Mouse (Mus musculus) common myeloid progenitor, adult 5-6 weeks (primary cell): Measurements from ENCODE around the gene Hapln2. TPM values are rescaled to one million over a fixed set of nuclear protein-coding genes. Genes with fewer than 3 reads are reported as not detected.

ENCODE experiments used
- ATAC-seq: replicated peaks from 2 replicates; pipeline ENCODE4 v1.8.0; 2016; ENCODE audit warnings: low read depth, mild to moderate bottlenecking, moderate TSS enrichment, inconsistent platforms; ENCODE audit not compliant: poor library complexity, severe bottlenecking
- total RNA-seq: library from RNA; stranded (forward); fragments of 200-1000, 187-1606 nt; gene quantifications from 2 replicates; pipeline ENCODE4 v1.2.3, GENCODE M21; 2017

The Hapln2 gene
- not detected in 2 replicates for total RNA-seq

DNA sequence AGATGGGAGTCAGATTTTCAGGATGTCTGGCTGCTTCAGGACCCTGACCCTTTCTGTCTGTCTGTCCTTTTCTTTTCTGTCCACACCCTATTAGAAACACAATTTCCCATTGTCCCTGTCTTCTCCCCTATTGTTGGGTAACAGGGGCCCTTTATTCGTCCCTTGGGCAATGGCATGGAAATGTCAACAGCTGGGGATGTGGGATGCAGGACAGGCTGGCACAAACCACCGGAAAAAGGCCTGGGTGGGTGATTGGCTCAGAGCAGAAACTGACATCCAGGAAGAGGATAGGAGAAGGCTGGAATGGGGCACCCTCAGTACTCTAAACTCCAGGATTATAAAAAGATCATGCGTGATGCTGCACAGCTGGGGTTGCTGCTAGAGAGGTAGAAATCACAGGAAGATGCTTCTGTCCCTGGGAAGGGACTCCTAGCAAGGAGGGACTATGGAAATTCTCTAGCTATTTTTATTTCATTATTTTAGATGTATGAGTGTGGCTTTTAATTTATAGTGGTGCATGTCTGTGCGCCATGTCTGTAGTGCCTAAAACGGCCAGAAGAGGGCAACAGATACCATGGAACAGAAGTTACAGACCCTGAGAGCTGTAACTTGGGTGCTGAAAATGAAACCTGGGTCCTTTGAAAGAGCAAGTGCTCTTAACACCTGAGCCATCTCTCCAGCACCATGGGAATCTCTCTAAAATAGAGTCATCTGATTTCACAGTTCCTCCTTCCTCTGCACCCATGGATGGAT lies at the start of gene Hapln2:
TSS of gene Hapln2 (minus strand) at position 150 of the 753 bp plus-strand sequence.
- no peak for ATAC-seq

DNA sequence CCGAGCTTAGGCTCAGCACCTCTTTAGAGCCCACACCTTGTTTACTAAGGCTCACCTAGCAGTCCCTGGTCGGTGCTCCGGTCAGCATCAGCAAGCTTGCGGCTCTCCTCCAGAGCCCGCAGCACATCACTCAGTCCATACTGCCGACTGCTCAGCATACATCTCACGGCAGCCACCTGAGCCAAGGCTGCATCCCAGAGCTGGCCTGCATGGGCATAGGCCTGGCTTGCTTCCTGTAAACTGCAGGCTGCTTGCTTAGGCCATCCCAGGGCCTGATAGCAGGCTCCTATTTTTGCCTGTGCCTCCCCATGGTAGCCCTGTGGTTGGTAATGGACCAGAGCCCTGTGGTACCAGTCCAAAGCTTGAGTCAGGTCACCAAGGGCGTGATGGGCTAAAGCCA lies 47.4 kb upstream of the Hapln2 start:
- ATAC-seq, result no peak

DNA sequence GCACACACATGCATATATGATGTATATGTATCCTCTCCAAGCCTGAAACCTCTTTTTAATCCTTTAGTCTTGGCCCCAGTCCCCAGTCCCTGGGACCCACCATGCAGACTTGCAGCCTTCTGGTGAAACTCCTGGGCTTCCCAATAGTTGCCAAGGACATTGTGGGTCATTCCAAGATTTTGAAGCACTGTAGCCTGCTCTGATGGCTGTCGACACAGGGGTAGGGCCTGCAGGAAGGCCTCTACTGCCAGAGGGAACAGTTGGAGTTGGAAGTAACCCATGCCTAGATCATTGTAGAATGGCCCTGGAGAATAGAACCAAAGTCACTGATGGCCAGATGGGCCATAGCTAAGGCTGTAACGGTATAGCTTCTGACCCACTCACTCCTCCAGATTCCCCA lies 47.0 kb upstream of the Hapln2 start:
- no peak for ATAC-seq

DNA sequence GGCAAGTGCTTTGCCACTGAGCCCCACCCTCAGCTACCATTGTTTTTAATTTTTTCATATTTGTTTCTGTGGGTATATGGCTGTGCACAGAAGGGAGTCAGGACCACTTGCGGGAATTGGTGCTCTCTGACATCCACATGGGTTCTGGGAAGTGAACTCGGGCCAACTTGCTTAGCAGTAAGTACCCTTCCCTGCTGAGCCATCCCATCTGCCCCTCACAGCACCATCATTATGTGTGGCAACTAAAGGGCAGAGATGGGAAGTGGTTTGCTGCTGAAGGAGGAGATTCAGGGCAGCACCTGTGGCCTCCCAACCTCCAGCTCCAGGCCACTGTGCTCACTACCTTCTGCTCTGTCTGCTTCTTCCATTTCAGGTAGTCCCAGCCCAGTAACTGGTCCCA lies 46.2 kb upstream of the Hapln2 start:
- ATAC-seq, result no peak

DNA sequence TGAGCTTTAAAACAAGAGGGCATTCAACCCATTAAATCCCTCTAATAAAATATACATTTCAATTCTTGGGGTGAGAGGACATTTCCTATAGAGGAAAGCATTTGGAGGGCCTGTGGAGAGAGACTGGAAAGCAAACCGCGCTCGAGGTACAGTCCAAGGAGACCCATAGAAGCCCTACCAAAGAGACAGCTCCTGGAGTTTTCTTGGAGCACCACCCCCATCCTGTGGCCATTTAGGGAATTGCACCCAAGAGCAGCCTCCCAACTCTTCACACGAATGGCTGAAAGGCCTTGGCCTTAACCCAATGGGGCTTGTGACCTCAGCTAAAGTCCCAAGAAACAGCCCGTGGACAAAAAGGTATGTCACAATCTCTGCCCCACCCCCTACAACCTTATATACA lies 44.4 kb upstream of the Hapln2 start:
- peak; percentile 91 for ATAC-seq

DNA sequence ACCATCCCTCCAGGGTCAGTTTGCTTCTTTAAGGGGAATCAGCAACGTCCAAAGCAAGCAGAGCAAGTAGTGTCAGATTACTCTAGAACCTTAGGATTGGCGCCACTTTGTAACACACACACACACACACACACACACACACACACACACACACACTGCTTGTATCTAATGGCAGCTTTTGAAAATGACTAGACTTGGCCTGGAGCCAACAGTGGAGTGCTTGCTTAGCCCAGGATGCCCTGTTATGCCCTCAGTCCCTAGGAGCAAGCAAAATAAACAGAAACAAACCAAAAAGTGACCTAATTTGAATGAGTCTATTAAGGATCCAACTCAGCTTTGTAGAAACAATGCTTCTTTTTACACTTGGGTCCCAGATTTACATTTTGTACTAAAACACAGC lies 41.0 kb upstream of the Hapln2 start:
- no peak for ATAC-seq

DNA sequence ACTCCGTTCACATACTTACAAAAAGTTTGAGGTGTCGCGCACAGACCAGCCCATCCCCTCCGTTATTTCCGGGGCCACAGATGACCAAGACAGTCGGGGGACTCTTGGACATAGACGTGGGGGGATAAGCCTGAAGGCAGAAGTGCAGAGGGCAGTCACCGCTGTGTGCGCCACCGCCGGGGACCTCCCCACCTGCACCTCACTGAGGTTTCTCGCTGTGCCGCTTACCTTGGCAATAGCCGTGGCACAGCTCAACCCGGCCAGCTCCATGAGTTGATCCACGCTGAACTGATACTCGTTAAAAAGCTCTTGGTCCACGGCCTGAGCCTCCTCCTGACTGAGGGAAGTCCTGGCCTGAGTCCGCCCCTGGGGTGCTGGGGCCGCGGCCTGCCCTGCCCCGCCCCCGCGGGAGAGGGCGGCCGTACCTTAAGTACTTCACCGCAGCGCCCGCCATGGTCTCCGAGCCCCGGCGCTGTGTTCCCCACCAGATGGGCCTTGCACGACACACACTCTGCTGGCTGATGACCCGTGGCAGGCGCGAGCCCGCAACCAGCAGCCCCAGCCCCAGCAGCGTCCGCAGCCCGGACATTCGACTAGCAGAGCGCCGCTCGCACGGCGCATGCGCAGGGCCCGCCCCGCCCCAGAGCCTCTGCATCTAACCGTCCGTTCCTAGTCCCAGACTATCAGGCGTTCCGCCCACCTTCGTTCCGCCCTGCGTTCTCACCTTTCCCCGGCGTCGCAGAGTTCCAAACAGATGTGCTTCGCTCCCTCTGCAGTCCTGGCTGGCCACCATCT lies 30.7 kb upstream of the Hapln2 start, which contains the start of gene Naxe:
TSS of gene Naxe (minus strand) at position 594 of the 795 bp plus-strand sequence.
- peak; percentile 90 for ATAC-seq

DNA sequence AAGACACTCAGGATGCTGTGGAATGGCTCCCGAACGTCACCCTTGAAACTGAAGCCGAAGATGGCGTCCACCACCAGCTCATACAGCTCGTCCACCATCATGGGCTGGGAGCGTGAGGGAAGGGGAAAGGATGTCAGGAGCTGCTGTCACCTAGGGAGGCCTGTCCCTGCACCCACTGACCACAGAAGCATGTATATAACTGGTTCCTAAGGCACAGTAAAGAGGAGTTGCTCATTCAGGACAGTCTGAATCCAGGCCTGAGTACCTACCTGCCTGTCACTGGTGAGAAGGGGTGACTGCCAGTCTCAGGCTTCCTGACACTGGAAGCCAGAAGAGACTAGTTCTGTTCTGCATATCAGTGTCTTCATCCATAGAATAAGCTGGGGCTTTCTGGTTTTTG lies 29.6 kb upstream of the Hapln2 start:
- ATAC-seq, result no peak

DNA sequence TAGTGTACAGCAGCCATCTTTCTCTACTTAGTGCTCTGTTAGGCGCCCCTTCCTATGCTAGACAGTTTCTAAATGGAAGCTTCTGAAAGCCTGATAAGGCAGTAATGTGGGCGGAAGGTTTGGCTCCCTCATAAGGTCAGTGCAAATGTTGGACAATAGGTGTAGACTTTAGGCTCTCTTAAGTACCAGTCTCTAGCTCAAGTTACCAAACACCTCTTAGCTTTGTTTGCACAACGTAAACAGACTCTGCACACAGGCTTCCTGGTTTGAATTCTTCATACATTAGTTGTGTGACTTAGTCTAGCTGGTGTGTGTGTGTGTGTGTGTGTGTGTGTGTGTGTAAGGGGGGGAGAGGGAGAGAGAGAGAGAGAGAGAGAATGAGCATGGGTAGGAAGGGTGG lies 22.1 kb upstream of the Hapln2 start:
- ATAC-seq, result no peak

DNA sequence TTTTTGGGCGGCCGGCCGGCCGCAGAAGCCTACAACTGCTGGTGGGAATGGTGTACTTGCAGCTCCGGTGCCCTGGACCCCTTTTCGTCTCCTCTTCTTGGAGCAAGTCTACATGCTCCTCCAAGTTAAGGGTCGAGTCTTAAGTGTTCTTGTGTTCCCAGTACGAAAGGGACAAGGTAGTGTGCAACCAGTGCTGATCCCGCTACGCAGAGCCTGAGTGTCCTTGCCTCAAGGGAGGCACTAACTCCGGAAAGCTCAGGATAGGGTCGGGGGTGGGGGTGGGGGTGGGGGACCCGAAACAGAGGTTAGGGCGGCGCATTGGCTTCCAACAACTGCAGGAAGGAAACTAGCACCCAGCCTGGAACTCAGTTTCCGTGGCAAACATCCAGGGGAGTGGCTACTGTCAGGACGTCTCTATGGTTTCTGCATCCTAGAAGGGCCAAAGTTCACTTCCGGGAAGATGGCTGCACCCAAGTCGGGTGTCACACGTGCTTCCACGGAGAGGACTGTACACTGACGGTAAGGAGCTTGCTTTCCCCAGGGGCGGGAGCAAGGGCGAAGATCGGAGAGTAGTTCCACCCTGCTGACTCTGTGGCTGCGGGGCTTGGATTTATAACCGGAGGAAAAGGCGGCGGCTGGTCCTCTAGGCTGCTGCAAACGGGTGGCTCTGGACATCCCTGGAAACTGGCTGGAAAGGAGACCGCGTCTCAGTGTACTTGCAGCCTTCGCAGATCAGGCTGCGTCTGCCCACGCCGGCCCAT lies 15.5 kb upstream of the Hapln2 start, which contains the start of gene Gpatch4:
TSS of gene Gpatch4 (plus strand) at position 448 of the 761 bp plus-strand sequence.
- ATAC-seq, result peak; percentile 100

DNA sequence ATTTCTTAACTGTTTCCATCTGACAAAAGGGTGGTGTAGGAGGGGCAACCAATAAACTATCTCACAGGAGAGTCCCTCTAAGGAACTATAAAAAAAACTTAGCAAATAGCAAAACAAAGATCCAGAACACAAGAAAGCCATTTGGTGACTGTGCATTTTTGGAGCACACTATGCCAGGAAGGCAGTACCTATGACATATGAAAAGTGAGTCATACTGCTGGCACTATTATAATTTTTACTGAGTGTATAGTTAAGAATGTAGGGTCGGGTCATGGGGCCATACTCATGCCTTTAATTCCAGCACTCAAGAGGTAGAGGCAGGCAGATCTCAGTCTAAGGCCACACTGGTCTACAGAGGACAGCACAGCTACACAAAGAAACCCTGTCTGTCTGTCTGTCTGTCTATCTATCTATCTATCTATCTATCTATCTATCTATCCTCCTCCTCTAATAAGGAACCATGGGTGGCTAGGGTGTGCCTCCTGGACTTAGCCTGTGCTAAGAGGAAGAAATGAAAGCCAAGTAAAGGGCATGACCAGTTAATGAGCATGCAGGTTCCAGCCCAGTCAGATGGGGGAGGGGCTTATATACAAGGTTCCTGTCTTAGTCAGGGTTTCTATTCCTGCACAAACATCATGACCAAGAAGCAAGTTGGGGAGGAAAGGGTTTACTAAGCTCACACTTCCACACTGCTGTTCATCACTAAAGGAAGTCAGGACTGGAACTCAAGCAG lies 8.3 kb upstream of the Hapln2 start:
- ATAC-seq, result no peak

DNA sequence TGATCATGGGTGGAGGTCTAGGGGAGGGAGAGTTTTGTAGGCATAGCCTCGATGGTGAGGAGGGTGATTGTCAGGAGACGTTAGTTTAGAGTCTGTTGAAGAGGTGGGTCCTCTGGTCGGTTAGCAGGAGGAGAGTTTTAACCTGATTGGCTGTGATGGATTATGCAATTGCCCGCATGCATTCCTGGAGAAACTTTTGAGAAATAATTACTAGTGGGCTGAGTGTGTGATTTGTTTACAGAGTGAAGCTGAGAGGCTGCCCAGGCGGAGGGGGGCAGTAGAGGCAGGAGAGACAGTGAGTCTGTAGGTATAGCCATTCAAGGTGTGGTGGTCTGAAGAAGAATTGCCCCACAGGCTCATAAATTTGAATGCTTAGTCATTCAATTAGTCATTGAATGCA lies 6.1 kb upstream of the Hapln2 start:
- no peak for ATAC-seq

DNA sequence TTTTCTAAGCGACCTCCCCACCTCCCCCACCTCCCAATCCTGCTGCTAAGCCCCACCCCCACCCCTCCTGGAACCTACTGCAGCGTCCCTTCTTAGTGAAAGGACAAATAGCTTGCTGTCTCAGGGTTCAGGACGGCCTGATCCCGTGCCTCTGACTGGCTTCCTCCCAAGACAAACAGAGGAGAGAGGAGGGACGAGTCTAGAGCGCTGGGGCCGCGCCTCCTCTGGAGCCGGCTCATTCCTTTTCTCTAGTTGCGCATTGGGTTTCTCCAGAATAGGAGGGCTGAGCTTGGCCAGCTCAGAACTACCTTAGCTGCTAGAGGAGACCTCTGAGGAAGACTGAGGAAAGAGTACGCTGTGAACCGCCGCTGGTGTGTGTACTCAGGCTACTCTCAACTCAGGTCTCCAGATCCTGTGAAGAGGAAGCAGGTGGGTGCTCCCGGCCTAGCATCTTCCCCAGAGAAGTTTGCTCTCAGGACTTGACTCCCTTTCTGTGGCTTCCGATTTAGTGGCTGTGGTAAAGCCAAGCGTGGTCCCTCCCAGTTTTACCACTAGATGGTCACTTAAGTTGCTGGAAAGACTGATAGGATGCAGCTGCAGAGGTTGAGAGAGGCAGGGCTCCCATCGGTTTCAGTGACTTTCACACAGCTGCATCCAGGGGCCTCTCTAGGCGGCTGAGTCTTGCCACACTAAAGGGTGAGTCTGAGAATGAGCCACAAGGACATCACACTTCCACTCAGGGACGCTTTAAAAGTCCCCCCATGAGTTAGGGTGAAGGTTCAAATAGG lies 3.4 kb upstream of the Hapln2 start:
- peak; percentile 50 for ATAC-seq

DNA sequence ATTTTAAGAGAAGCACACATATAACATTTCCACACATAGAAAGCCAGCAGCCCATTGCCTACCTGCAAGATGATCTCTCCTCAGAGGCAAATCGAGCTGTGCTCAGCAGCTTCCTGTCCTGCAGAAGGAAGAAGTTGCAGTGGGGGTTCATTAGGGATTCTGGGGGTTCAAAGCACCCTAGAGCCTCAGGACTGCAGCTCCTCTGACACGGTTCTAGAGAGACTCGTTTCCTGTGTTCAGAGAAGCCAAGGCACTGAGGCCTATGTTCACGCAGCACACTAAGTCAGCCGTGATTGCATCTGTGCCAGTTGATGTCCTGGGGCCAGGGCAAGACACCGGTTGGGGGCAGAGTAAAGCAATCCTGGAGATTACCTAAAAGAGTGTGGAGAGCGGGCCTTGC lies 560 bp downstream of the Hapln2 start:
- no peak for ATAC-seq

DNA sequence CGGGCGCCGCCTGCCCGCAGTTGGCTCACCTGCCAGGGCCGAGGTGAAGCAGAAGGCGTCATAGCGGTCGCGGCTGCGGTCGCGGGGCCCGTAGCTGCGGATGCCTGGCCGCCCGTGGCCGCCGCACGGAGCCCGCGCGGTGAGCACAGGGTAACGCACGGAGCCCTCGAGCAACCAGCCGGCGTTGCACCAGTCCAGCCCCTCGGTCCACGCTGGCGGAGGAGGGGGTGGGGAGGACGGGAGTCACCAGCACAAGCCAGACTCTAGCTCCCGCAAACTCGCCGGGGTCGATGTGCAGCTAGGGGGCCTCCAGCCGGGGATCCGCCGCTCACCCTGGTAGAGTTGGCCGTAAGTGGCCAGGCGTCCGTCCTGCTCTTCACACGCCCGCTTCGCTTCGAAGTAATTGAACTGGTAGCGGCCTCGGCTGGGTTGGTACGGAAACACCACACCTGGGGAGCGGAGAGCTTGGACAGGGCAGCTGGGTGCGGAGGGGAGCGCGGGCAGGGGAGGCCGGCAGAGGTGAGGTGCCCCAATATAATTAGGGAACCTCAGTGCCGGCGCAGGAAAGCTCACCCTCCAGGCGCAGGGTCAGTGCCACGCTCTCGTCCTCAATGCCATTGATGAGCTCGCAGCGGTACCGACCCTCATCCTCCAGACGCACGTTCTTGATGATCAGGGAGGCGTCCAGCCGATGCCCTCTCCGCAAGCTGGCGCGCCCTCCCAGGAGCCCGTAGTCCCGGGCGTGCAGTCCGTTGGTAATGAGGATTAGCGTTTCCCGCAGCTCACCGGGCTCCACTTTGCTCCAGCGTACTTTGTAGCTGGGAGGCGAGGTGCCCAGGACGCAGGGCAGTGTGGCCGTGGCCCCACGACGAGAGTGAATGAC lies 4.0 kb downstream of the Hapln2 start:
- ATAC-seq, result no peak; the same call in 1 of the 2 replicates

DNA sequence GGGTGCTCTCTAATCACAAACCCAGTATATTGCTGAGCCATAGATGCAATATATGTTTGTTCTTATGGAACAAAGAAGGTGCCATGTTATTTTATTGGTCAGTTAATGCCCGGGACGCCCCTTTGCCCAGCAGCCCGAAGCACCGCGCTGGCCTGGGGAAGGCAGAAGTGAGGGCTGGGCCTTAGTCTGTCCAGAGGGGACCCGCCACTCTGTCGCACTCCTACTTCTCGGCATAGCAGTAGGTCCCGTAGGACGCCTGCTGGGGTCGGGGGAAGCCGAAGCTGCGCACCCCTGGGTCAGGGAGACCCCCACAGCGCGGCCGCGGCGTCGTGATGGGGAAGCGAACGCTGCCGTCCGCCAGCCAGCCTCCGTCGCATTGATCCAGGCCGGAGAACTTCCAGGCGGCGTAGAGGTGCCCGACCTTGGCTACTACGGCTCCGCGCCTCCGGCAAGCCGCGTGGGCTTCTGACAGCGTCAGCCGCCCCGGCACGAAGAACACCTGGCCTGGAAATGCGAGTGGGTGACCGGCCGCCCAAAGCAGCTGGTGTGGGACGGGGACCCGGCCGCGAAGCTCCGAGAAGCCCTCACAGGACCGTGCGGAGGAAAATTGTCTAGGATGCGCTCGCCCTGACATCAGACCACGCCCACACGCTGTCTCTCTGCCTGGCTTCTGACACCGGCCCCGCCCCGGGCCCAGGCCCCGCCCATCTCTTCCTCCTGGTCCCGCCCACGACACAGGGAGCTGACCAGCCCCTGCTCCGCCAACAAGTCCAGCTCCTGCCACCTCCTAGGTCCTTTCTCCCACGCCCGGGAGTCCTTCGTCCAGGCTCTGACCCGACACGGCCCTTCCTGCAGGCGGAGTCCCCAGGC lies 4.8 kb downstream of the Hapln2 start:
- ATAC-seq, result peak; percentile 83

DNA sequence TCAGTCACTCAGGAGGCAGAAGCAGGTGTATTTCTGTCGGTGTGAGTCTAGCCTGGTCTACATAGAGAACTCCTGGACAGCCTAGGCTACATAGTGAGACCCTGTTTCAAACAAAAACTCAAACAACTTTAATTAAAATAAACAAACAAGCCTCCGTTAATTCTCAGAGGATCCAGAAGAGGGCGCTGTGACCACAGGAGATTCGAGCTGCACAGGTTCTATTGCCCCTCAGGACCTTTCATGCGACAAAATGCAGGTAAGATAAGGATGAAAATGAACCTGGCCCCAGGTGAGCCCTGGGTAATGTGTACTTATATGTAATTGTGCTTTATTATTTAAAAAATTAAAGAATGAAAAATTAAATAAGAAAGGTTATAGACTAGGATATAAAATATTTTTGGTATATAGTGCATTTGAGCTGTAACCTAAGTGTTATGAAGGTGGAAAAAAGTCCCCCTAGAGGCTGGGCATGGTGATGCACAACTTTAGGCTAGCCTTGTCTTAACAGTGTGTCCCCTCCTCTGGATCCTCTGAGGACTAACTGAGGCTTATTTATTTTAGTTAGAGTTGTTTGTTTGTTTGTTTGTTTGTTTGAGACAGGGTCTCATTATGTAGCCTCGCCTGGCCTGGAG lies 16.6 kb downstream of the Hapln2 start:
- peak; percentile 78 for ATAC-seq
